Mouse (Mus musculus): Measurements from ENCODE around the gene Agap1. TPM values are rescaled to one million over a fixed set of nuclear protein-coding genes. Genes with fewer than 3 reads are reported as not detected.

The Agap1 gene
- polyA plus RNA-seq, 1 experiment from 2014 or later = 40.4 TPM

DNA sequence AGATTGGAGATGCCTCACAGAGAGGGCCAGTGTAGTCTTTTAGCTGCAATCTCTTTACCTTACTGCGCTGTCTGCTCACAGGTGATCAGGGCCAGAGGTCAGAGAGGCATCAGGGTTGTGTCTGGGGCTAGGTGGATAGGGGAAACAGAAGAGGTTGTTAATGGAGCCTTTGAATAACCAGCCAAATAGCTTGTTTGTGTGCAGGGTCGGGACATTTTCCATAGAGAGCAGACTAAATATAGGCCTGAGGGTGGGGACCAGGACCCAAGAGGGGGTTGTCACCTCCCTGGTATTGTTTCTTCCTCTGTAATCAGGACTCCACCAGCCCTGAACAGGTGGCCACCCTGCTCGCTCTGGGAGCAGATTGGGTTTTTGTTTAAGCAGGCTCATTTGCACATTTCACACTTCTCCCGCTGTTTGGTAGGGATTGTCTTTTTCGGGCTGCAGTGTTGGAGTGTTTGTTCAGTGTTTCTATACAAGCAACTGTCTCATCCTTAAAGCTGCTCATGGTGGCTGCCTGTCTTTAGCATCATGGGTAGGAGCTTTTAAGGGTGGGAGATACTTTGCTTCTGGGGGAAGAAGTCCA is 10.9 kb downstream of the Agap1 start:
- Histone ChIP-seq H3K4me2 (replicated peaks) (no peak overlapping the region), H3K9ac (replicated peaks) (no peak overlapping the region), H3K4me3 (no peak overlapping the region), H3K27ac (replicated peaks) (peak overlapping the region; percentile 31; the same call in 1 of the 2 replicates), H3K9me3 (no peaks in the 10 kb centered on the region), H3K36me3 (no peaks in the 10 kb centered on the region), H3K27me3 (no peaks in the 10 kb centered on the region), H3K4me1 (peaks cover 47% of the 10 kb centered on the region)
- WGBS = 13% methylated on average over 5 of the region's 5 CpGs
- peak; percentile 39; the same call in 1 of the 2 replicates for ATAC-seq (replicated peaks)

DNA sequence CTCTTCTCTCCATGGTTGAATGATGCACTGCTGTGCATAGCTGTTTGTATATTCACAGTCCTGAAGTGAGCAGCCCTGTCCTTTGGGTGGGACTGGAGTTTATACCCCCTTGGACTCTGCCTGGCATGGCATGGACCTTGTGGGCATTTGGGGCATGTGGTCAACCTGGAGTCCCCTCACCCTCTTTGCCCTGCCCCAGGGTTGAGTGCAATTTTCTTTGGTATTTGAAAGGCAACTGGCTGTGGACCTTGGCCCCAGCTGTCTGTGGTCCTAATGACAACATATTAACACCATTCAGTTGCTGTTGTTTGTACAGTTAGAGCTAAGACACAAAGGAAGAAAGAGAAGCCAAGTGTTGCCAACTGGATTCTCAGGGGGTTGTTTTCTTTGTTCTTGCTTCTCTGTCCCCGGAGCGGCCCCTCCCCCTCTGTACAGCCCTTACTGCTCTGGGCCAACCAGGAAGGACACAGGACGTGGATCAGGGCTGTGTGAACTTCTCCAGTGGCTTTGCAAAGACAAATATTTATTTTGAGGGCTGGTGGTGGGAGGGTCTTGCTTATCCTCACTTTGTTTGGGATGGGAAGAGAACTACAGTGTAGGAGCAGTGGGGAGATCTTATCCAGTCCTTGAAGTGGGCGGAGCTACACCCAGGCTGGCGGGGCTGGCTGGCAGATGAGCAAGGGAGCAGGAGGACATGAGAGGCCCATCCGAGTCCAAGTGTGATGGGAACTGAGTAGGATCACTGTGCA is 12.9 kb downstream of the Agap1 start:
- H3K4me1 ChIP-seq = peaks cover 53% of the 10 kb centered on the region
- no peaks in the 10 kb centered on the region for H3K27me3 ChIP-seq
- ATAC-seq (replicated peaks) = no peak
- no peak overlapping the region for H3K4me3 ChIP-seq
- H3K36me3 ChIP-seq = no peaks in the 10 kb centered on the region
- H3K9me3 ChIP-seq = no peaks in the 10 kb centered on the region
- WGBS = 29% methylated on average over 6 of the region's 6 CpGs
- H3K9ac ChIP-seq (replicated peaks) = no peak overlapping the region
- no peak overlapping the region for H3K4me2 ChIP-seq (replicated peaks)
- no peak overlapping the region for H3K27ac ChIP-seq (replicated peaks)

DNA sequence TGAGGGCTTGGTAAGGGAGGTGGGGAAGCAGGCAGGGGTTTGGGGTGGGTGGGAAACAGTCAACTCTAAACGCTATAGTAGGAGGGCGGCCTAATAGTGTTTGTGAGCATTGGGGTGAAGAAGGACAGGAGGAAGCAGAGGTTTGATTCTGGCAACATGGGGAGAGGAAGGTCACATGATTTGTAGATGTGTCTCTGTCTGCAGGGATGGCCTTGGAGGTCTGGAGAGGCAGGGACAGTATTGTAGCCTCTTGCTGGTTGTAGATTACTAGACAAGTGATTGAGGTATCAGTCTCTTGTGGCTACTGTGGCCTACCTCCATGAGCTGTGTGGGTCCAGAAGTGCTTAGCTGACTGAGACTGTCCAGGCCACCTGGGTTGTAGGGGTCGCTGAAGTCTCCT is 13.5 kb downstream of the Agap1 start:
- H3K4me2 ChIP-seq (replicated peaks) = no peak overlapping the region
- no peak for ATAC-seq (replicated peaks)
- WGBS = 83% methylated on average over 3 of the region's 3 CpGs
- H3K27ac ChIP-seq (replicated peaks) = no peak overlapping the region
- peaks cover 48% of the 10 kb centered on the region for H3K4me1 ChIP-seq
- H3K4me3 ChIP-seq = no peak overlapping the region
- no peaks in the 10 kb centered on the region for H3K9me3 ChIP-seq
- no peaks in the 10 kb centered on the region for H3K27me3 ChIP-seq
- no peaks in the 10 kb centered on the region for H3K36me3 ChIP-seq
- no peak overlapping the region for H3K9ac ChIP-seq (replicated peaks)

DNA sequence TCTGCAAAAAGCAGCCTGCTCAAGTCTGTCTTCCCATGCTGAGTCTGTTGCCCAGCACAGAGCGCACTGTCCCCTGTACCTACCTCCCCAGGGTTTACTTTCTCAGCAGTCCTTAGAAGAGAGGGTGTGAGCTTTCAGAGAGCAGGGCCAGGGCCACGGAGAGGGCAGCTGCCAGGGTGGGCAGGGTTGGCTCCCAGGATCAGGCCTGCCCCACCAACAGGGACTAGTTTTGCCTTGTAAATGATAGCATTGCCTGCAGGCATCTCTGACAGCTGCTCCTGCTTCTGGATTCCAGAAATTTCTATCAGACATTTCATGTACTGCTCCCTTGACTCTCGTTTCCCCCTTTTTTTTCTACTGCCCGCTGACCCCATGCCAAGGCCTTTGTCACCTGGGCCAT is 16.8 kb downstream of the Agap1 start:
- 79% methylated on average over 4 of the region's 4 CpGs for WGBS
- Histone ChIP-seq H3K9ac (replicated peaks) (no peak overlapping the region), H3K27me3 (no peaks in the 10 kb centered on the region), H3K36me3 (no peaks in the 10 kb centered on the region), H3K9me3 (no peaks in the 10 kb centered on the region), H3K4me1 (peaks cover 30% of the 10 kb centered on the region), H3K4me2 (replicated peaks) (no peak overlapping the region), H3K27ac (replicated peaks) (no peak overlapping the region), H3K4me3 (no peak overlapping the region)
- ATAC-seq (replicated peaks) = no peak

DNA sequence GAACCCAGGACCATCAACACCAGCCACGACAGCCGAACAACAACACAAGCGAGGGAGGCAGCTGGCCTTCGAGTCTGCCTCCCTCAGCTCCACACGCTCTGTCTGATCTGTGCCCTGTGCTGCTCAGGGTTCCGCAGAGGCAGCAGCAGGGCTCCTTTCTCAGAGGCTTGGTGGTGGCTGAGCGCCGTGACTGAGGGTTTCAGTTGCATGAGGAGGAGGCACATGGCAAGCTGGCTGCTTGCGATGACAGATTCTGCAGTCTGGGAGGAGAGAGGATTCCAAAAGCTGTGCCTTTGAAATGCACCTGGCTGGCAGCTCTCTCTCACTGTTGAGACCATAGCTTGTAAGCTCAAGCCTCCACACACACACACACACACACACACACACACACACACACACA is 17.3 kb downstream of the Agap1 start:
- H3K9ac ChIP-seq (replicated peaks) = no peak overlapping the region
- 63% methylated on average over 9 of the region's 9 CpGs for WGBS
- 0 out of 2 replicates have a peak, but pooled peaks have one; percentile 20 for ATAC-seq (replicated peaks)
- no peaks in the 10 kb centered on the region for H3K9me3 ChIP-seq
- H3K4me1 ChIP-seq = peaks cover 25% of the 10 kb centered on the region
- no peak overlapping the region for H3K27ac ChIP-seq (replicated peaks)
- no peaks in the 10 kb centered on the region for H3K36me3 ChIP-seq
- H3K4me3 ChIP-seq = no peak overlapping the region
- H3K4me2 ChIP-seq (replicated peaks) = no peak overlapping the region
- H3K27me3 ChIP-seq = no peaks in the 10 kb centered on the region

DNA sequence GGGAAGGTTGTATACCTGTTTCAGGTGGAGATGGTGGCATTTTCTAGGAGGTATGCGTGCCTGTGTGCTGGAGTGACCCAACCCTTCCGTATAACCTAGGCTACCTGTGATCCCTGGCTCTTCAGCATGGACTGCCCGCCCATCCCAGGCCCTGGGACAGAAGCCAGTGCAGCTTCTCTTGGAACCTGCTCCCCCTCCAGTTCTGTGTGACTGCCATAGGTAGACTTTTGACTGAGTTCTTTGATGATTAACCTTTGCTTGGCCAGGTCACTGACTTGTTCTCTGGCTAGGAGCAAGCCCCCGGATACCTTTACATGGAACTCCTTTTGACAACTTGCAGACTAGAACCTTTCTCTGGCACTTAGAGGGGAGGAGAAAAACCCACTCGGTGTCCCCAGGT is 19.3 kb downstream of the Agap1 start:
- no peaks in the 10 kb centered on the region for H3K36me3 ChIP-seq
- no peak overlapping the region for H3K27ac ChIP-seq (replicated peaks)
- no peak for ATAC-seq (replicated peaks)
- 86% methylated on average over 5 of the region's 5 CpGs for whole genome bisulfite sequencing
- H3K4me2 ChIP-seq (replicated peaks) = no peak overlapping the region
- H3K9ac ChIP-seq (replicated peaks) = no peak overlapping the region
- no peaks in the 10 kb centered on the region for H3K9me3 ChIP-seq
- no peak overlapping the region for H3K4me3 ChIP-seq
- peaks cover 10% of the 10 kb centered on the region; the same call in 1 of the 2 replicates for H3K4me1 ChIP-seq
- no peaks in the 10 kb centered on the region for H3K27me3 ChIP-seq

DNA sequence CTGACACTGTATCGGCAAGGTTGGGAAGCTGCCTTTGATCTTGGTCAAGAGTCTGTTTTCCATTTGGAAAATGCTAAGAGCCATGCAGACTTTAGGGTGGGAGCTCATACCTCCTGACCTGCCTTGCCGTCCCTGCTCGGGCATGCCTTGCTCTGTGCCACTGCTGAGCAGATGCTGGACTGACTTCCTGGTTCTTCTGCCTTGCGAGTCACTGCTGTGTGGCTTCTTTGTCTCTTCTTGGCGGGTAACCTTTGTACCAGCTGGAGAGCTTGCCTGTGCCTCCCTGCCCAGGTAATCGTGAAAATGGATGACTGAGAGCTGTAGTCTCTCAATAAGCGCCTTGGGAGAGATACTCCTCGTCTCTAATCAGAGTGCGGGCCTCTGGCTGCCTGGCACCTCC is 20.2 kb downstream of the Agap1 start:
- Histone ChIP-seq H3K27me3 (no peaks in the 10 kb centered on the region), H3K9ac (replicated peaks) (no peak overlapping the region), H3K9me3 (no peaks in the 10 kb centered on the region), H3K4me1 (peaks cover 14% of the 10 kb centered on the region; the same call in 1 of the 2 replicates), H3K27ac (replicated peaks) (no peak overlapping the region), H3K4me2 (replicated peaks) (no peak overlapping the region), H3K36me3 (no peaks in the 10 kb centered on the region), H3K4me3 (no peak overlapping the region)
- no peak for ATAC-seq (replicated peaks)
- WGBS = 74% methylated on average over 9 of the region's 9 CpGs

DNA sequence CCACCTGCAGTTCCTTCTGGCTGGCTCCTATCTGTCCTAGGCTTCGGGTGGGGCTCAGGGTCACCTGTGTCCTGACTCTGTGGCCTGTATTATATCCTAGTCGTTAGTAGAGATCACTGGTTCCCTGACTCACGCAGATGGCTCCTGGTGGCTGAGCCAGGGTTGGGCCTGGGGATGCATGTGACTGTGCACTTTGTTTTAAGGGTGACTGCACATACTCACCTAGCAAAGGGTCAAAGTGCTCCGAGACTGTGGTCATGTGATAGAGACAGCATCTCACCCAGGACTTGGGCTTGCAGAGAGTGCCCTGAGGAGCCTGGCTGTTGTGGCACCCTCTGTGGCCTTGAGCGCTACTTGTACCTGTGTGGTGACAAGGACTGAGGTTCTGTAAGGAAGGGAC is 22.4 kb downstream of the Agap1 start:
- Histone ChIP-seq H3K27ac (replicated peaks) (no peak overlapping the region), H3K4me3 (no peak overlapping the region), H3K4me1 (peaks cover 8% of the 10 kb centered on the region; the same call in 1 of the 2 replicates), H3K9me3 (no peaks in the 10 kb centered on the region), H3K36me3 (no peaks in the 10 kb centered on the region), H3K27me3 (no peaks in the 10 kb centered on the region), H3K4me2 (replicated peaks) (no peak overlapping the region), H3K9ac (replicated peaks) (no peak overlapping the region)
- ATAC-seq (replicated peaks) = no peak
- WGBS = 89% methylated on average over 5 of the region's 5 CpGs

DNA sequence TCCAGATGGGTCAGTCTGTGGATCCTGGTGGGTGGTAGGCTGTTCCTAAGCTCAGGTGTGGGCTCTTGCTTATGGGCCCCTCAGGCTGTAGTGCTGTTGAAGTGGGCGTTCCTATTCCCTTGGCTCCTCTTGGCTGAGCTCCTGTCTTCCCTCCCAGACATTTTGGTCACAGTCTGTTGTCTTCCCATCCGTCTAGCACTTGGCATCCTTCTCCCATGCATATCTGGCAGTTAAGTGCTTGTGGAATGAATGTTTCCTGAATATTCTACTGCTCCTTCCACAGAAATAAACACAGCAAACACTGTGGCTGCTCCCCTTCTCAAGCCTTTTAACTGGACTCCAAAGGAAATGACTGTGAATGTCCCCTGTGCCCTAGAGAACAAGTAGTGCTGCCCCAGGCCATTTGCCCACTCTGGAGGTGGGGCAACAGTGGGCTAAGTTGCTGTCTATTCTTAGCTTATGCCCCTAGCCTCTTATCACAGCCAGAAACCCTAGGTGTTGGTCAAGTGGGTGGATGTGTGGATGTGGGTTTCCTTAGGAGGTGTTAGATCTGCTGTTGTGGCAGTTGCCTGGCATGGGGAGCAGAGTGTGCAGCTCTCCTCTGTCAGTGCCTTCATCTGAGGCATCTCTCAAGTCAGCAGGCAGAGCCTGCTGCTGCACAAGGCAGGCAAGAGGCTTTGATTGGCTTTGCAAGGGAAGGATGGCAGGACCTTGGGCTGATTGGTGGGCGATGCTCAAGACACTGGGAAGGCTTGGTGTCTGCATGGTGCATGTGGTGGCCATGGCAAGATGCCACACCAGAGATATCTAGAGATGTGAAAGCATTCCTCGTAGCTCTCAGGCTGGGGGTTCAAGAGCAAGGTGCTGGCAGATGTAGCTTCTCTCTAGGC is 24.2 kb downstream of the Agap1 start:
- no peaks in the 10 kb centered on the region for H3K27me3 ChIP-seq
- H3K4me1 ChIP-seq = peaks cover 18% of the 10 kb centered on the region
- H3K4me3 ChIP-seq = no peak overlapping the region
- H3K27ac ChIP-seq (replicated peaks) = no peak overlapping the region
- 78% methylated on average over 4 of the region's 4 CpGs for WGBS
- H3K9ac ChIP-seq (replicated peaks) = no peak overlapping the region
- H3K4me2 ChIP-seq (replicated peaks) = no peak overlapping the region
- no peaks in the 10 kb centered on the region for H3K9me3 ChIP-seq
- H3K36me3 ChIP-seq = no peaks in the 10 kb centered on the region
- no peak for ATAC-seq (replicated peaks)

DNA sequence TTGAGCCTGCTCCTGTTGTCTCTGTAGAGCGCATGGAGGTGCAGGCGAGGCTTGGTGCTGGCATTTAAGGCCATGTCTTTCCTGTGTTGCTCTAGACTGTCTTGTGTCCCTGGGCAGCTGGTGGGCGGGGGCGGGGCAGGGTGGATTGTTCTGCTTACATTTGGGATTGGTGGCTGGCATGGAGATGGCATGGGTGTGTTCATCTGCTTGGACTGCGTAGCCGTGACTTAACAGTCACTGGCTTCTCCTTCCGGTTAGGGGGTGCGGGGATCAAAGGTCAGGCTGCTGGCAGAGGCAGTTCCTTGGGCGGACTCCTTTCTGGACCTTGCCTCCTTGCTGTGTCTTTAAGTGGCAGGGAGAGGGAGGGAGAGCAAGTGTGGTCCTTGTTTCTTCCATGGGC is 26.5 kb downstream of the Agap1 start:
- H3K9me3 ChIP-seq = no peaks in the 10 kb centered on the region
- H3K4me3 ChIP-seq = no peak overlapping the region
- H3K4me1 ChIP-seq = peaks cover 22% of the 10 kb centered on the region
- H3K9ac ChIP-seq (replicated peaks) = no peak overlapping the region
- H3K27me3 ChIP-seq = no peaks in the 10 kb centered on the region
- no peaks in the 10 kb centered on the region for H3K36me3 ChIP-seq
- WGBS = 91% methylated on average over 9 of the region's 9 CpGs
- no peak overlapping the region for H3K27ac ChIP-seq (replicated peaks)
- no peak overlapping the region for H3K4me2 ChIP-seq (replicated peaks)
- ATAC-seq (replicated peaks) = no peak

DNA sequence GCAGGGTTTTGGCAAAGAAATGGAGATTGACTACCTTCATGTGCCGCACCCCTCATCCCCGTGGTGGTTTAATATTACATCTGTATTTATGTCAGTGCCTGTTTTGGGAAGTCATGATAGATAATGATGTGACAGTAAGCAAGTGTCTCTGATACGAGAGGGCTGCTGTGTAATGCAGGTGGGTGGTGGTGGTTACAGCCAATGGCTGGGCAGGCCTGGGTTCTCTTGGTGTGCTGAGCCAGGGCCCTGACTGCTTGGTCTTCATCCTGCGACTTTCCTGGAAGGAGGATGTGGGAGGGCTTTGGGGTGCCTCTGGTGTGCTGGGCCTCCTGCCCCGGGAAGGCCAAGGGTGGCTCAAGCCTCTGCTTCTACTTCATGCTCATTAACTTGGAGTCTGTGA is 28.2 kb downstream of the Agap1 start:
- Histone ChIP-seq H3K27me3 (no peaks in the 10 kb centered on the region), H3K36me3 (no peaks in the 10 kb centered on the region), H3K4me2 (replicated peaks) (no peak overlapping the region), H3K4me1 (peaks cover 27% of the 10 kb centered on the region), H3K4me3 (no peak overlapping the region), H3K9ac (replicated peaks) (no peak overlapping the region), H3K9me3 (no peaks in the 10 kb centered on the region), H3K27ac (replicated peaks) (no peak overlapping the region)
- ATAC-seq (replicated peaks) = no peak
- 48% methylated on average over 5 of the region's 5 CpGs for WGBS

DNA sequence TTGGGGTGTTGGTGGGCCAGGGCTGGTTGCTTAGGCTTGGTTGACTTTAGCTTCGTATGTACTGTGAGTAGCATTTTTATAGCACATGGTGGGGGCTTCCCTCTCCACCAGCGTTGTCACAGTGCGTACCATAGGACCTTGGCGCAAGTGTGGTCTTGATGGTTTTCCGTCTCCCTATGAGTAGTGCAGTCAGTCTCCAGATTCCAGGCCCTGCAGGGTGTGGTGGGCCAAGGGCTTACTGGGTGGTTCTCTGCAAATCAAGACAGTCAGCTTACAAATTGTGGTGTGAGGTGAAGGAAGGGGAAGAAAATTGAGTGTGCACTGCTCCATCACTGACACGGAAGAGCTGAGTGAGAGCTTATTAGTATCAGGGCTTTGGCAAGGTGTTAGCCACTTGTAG is 32.3 kb downstream of the Agap1 start:
- Histone ChIP-seq H3K27me3 (no peaks in the 10 kb centered on the region), H3K4me1 (peaks cover 26% of the 10 kb centered on the region), H3K9ac (replicated peaks) (no peak overlapping the region), H3K27ac (replicated peaks) (no peak overlapping the region), H3K4me2 (replicated peaks) (no peak overlapping the region), H3K4me3 (no peak overlapping the region), H3K36me3 (no peaks in the 10 kb centered on the region), H3K9me3 (no peaks in the 10 kb centered on the region)
- WGBS = 92% methylated on average over 6 of the region's 6 CpGs
- no peak for ATAC-seq (replicated peaks)
